Mouse (Mus musculus) MEL (cell line): ENCODE measurements around the gene Il31.

Experiments used
- CHD2 ChIP-seq: IDR thresholded peaks from 2 replicates; pipeline ENCODE4 v1.6.1; 2011; ENCODE audit warnings: low read length, improper control_type of control experiment
- CTCF ChIP-seq, 3 experiments: IDR thresholded peaks in 2 of 3; conservative IDR thresholded peaks in 1 of 3; 2 replicates each; pipeline ENCODE4 v1.5.1; 2011 to 2012; ENCODE audit warnings: low read length in 3 of 3, low read depth in 2 of 3, mild to moderate bottlenecking in 2 of 3, improper control_type of control experiment in 1 of 3, inconsistent platforms in 1 of 3, mixed read lengths in 1 of 3, moderate library complexity in 1 of 3; ENCODE audit not compliant: control insufficient read depth in 1 of 3, insufficient read depth in 1 of 3, poor library complexity in 1 of 3, severe bottlenecking in 1 of 3
- ELF1 ChIP-seq: IDR thresholded peaks from 2 replicates; pipeline ENCODE4 v1.6.1; 2014; ENCODE audit warnings: low read depth, mild to moderate bottlenecking, inconsistent platforms, low read length, improper control_type of control experiment, moderate library complexity
- EP300 ChIP-seq, 2 experiments: IDR thresholded peaks; 2 replicates each; pipeline ENCODE4 v1.6.1; 2011; ENCODE audit warnings: improper control_type of control experiment in 2 of 2, low read length in 2 of 2, low read depth in 1 of 2, mild to moderate bottlenecking in 1 of 2
- GABPA ChIP-seq: IDR thresholded peaks from 2 replicates; pipeline ENCODE4 v1.6.1; 2012; ENCODE audit warnings: low read depth, mild to moderate bottlenecking, inconsistent platforms, low read length, improper control_type of control experiment, moderate library complexity
- HCFC1 ChIP-seq: IDR thresholded peaks from 2 replicates; pipeline ENCODE4 v1.6.1; 2012; ENCODE audit warnings: low read depth, mild to moderate bottlenecking, inconsistent platforms, low read length, improper control_type of control experiment, moderate library complexity
- MAFK ChIP-seq: IDR thresholded peaks from 2 replicates; pipeline ENCODE4 v1.6.1; 2011; ENCODE audit warnings: low read depth, mild to moderate bottlenecking, low read length, improper control_type of control experiment, borderline replicate concordance
- MAX ChIP-seq: IDR thresholded peaks from 2 replicates; pipeline ENCODE4 v1.6.1; 2011; ENCODE audit warnings: low read length, improper control_type of control experiment
- POLR2A ChIP-seq, 2 experiments: IDR thresholded peaks; 2 replicates each; pipeline ENCODE4 v1.6.1; 2011 to 2012; ENCODE audit warnings: low read length in 2 of 2, mild to moderate bottlenecking in 2 of 2, control low read depth in 1 of 2, improper control_type of control experiment in 1 of 2, low read depth in 1 of 2, moderate library complexity in 1 of 2; ENCODE audit not compliant: control insufficient read depth in 1 of 2, insufficient read depth in 1 of 2, poor library complexity in 1 of 2
- POLR2AphosphoS5 ChIP-seq: IDR thresholded peaks from 2 replicates; pipeline ENCODE4 v1.6.1; 2012; ENCODE audit warnings: low read depth, borderline replicate concordance, mild to moderate bottlenecking, inconsistent platforms, low read length, moderate library complexity, mixed read lengths
- USF1 ChIP-seq: IDR thresholded peaks from 2 replicates; pipeline ENCODE4 v1.6.1; 2014; ENCODE audit warnings: low read depth, mild to moderate bottlenecking, inconsistent platforms, low read length, improper control_type of control experiment, moderate library complexity
- ZC3H11A ChIP-seq: IDR thresholded peaks from 2 replicates; pipeline ENCODE4 v1.6.1; 2012; ENCODE audit warnings: low read depth, mild to moderate bottlenecking, inconsistent platforms, low read length, improper control_type of control experiment
- ZMIZ1 ChIP-seq: IDR thresholded peaks from 2 replicates; pipeline ENCODE4 v1.6.1; 2012; ENCODE audit warnings: low read depth, mild to moderate bottlenecking, inconsistent platforms, low read length, improper control_type of control experiment, moderate library complexity
- ZNF384 ChIP-seq: IDR thresholded peaks from 2 replicates; pipeline ENCODE4 v1.6.1; 2012; ENCODE audit warnings: low read depth, mild to moderate bottlenecking, inconsistent platforms, low read length, improper control_type of control experiment

GRCm38 (mm10) chr5:123440664-123441063 lies 48.6 kb downstream of the Il31 start:
- TF ChIP-seq MAFK (no peak), ZNF384 (no peak), POLR2A (IDR thresholded peaks at IDR 0.05; ENCODE audit: control insufficient read depth in 1 of 2, insufficient read depth in 1 of 2, low read depth in 1 of 2, low read length in 2 of 2, poor library complexity in 1 of 2) (no peak), ZMIZ1 (no peak), ELF1 (no peak), CTCF (IDR thresholded peaks at IDR 0.05 in 2 of 3, conservative IDR thresholded peaks at IDR 0.05 in 1 of 3; ENCODE audit: control insufficient read depth in 1 of 3, insufficient read depth in 1 of 3, low read depth in 2 of 3, low read length in 3 of 3, poor library complexity in 1 of 3, severe bottlenecking in 1 of 3) (peak in 2 of 3 experiments; percentile 13 to 18; a peak in 3 of 6 replicates), POLR2AphosphoS5 (no peak), USF1 (no peak), MAX (no peak), GABPA (no peak), ZC3H11A (no peak), EP300 (IDR thresholded peaks at IDR 0.05; ENCODE audit: low read depth in 1 of 2, low read length in 2 of 2) (no peak), HCFC1 (no peak), CHD2 (no peak)
